Mouse (Mus musculus): Measurements from ENCODE around the gene Nppb. TPM values are rescaled to one million over a fixed set of nuclear protein-coding genes. Genes with fewer than 3 reads are reported as not detected.

Nppb gene
- polyA plus RNA-seq, 1 experiment from 2014 or later: not detected

DNA sequence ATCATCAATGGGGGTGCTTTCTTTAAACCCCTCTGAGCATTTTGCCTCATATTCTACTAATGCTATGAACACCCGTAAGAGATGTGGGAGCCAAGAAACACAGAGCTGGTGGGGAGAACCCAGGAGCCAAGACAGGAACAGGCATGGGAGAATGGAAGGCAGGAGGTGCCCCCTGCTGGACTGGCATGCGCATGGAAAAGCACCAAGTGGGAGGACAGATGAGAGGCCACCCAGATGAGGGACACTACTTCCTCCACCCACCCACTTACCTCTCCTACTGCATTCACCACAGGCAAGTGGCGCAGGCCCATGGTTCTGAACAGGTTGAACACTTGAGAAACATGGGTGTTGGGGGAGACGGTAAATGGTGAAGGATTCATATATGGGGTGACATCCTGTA is 22.8 kb downstream of the Nppb start:
- H3K9me3 ChIP-seq (ENCODE audit: low read length): no peaks in the 10 kb centered on the region
- H3K27ac ChIP-seq (ENCODE audit: low read depth): no peak overlapping the region
- H3K4me3 ChIP-seq (ENCODE audit: low read depth, low read length): no peak overlapping the region
- ATAC-seq: no peak
- TF ChIP-seq EP300 (IDR thresholded peaks at IDR 0.05; ENCODE audit: low read depth): no peak
- TF ChIP-seq CTCF (IDR thresholded peaks at IDR 0.05; ENCODE audit: low read depth): peak; percentile 67
- H3K4me1 ChIP-seq (ENCODE audit: insufficient read depth): no peaks in the 10 kb centered on the region
- no peak overlapping the region for H3K4me2 ChIP-seq (ENCODE audit: low read depth, low read length)
- H3K9ac ChIP-seq (replicated peaks): no peak overlapping the region
- peaks cover 65% of the 10 kb centered on the region for H3K36me3 ChIP-seq (replicated peaks; ENCODE audit: insufficient read depth, low read length)
- peak; percentile 36 for DNase-seq
- H3K27me3 ChIP-seq (ENCODE audit: insufficient read depth, low read length): no peaks in the 10 kb centered on the region
- 78% methylated on average over 4 of the region's 4 CpGs for WGBS (ENCODE audit: insufficient replicate concordance)

DNA sequence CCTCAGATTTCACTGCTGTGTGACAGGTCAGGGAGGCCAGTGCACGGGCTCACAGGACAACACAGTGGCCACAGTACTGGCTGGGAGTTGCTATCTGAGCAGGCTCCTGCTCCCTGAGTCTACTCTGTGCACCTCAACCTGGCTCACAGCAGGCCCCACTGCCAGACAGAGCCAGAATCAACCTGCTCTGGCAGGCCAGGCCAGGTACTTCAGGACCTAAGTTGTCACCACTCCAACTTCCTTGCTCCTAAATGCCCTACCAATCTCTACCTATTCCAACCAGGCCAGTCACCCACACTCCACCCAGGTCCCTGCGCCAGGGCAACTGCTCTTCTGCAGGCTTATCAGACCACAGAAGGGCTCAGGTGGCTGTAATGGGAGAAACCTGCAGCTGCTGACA is 24.1 kb downstream of the Nppb start:
- H3K27ac ChIP-seq (ENCODE audit: low read depth): no peak overlapping the region
- TF ChIP-seq EP300 (IDR thresholded peaks at IDR 0.05; ENCODE audit: low read depth) (no peak), CTCF (IDR thresholded peaks at IDR 0.05; ENCODE audit: low read depth) (no peak)
- no peak for DNase-seq
- no peak overlapping the region for H3K4me2 ChIP-seq (ENCODE audit: low read depth, low read length)
- H3K27me3 ChIP-seq (ENCODE audit: insufficient read depth, low read length): no peaks in the 10 kb centered on the region
- H3K36me3 ChIP-seq (replicated peaks; ENCODE audit: insufficient read depth, low read length): peaks cover 76% of the 10 kb centered on the region
- no peak overlapping the region for H3K9ac ChIP-seq (replicated peaks)
- H3K4me3 ChIP-seq (ENCODE audit: low read depth, low read length): no peak overlapping the region
- WGBS (ENCODE audit: insufficient replicate concordance): 93% methylated on average over 2 of the region's 2 CpGs
- H3K9me3 ChIP-seq (ENCODE audit: low read length): no peaks in the 10 kb centered on the region
- no peaks in the 10 kb centered on the region for H3K4me1 ChIP-seq (ENCODE audit: insufficient read depth)
- no peak for ATAC-seq

DNA sequence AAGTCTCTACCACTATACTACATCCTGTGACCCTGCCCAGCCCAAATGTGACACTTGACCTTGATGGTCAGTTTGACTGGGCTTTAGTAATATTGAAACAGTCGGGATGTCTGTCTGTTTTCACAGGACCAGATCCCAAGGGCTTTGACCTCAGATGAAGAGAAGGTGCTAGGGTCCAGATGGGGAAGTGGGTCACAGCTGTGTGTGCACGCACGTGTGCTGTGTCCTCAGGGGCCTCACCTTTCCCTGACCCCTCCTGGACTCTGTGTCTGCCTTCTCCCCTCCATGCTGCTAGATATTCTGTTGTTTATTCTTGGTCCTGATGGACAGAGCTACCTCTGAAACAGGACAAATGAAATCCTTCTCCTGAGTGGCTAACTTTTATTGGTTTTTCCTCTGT is 25.7 kb downstream of the Nppb start:
- Histone ChIP-seq H3K27ac (ENCODE audit: low read depth) (no peak overlapping the region), H3K36me3 (replicated peaks; ENCODE audit: insufficient read depth, low read length) (peaks cover 74% of the 10 kb centered on the region), H3K4me2 (ENCODE audit: low read depth, low read length) (no peak overlapping the region), H3K9ac (replicated peaks) (no peak overlapping the region), H3K27me3 (ENCODE audit: insufficient read depth, low read length) (no peaks in the 10 kb centered on the region), H3K4me3 (ENCODE audit: low read depth, low read length) (no peak overlapping the region), H3K9me3 (ENCODE audit: low read length) (no peaks in the 10 kb centered on the region), H3K4me1 (ENCODE audit: insufficient read depth) (no peaks in the 10 kb centered on the region)
- no peak for DNase-seq
- TF ChIP-seq CTCF (IDR thresholded peaks at IDR 0.05; ENCODE audit: low read depth) (no peak), EP300 (IDR thresholded peaks at IDR 0.05; ENCODE audit: low read depth) (no peak)
- WGBS (ENCODE audit: insufficient replicate concordance): 68% methylated on average over 3 of the region's 3 CpGs
- no peak for ATAC-seq

DNA sequence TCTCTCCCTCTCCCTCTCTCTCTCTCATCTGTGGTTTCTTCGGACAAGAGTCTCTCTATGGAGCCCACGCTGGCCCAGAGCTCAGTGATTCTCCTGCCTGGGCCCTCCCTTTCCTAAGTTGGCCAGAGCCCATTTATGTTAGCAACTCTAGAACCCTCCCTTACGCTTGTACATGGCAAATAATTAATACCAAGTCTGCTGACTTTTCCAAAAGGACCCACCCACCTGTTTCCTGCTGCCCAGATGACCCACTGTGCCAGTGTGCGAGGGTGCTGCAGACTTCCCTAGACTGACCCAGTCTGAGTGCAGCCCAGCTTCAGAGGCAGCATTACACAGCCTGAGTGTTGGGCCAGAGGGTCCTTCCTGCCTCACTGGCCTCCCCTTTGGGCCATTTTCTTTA is 26.6 kb downstream of the Nppb start:
- Histone ChIP-seq H3K9me3 (ENCODE audit: low read length) (no peaks in the 10 kb centered on the region), H3K9ac (replicated peaks) (no peak overlapping the region), H3K27ac (ENCODE audit: low read depth) (no peak overlapping the region), H3K4me2 (ENCODE audit: low read depth, low read length) (no peak overlapping the region), H3K4me1 (ENCODE audit: insufficient read depth) (no peaks in the 10 kb centered on the region), H3K36me3 (replicated peaks; ENCODE audit: insufficient read depth, low read length) (peaks cover 76% of the 10 kb centered on the region), H3K4me3 (ENCODE audit: low read depth, low read length) (no peak overlapping the region), H3K27me3 (ENCODE audit: insufficient read depth, low read length) (no peaks in the 10 kb centered on the region)
- TF ChIP-seq EP300 (IDR thresholded peaks at IDR 0.05; ENCODE audit: low read depth): no peak
- TF ChIP-seq CTCF (IDR thresholded peaks at IDR 0.05; ENCODE audit: low read depth): no peak
- no peak for ATAC-seq
- DNase-seq: no peak
- WGBS (ENCODE audit: insufficient replicate concordance): 82% methylated on average over 4 of the region's 4 CpGs

DNA sequence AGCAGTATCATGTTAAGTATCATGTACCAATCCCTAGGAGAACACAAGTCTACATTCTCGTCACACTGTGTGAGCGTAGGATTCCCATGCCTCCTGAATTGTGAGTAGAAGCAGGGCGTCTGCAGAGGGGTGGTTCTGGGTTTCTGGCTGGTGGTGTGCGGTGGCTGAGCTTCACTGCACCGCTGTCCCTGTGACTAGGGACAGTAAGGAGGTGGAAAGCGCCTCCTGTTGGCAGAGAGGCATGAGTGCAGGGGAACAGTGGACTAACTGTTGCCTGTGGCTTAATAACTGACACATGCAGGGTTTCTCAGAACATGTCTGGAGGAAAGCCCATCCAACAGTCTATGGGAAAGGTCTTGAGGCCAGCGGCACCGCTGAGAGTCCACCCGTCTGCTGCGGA is 29.8 kb downstream of the Nppb start:
- TF ChIP-seq EP300 (IDR thresholded peaks at IDR 0.05; ENCODE audit: low read depth) (no peak), CTCF (IDR thresholded peaks at IDR 0.05; ENCODE audit: low read depth) (peak; percentile 51)
- no peak overlapping the region for H3K4me2 ChIP-seq (ENCODE audit: low read depth, low read length)
- WGBS (ENCODE audit: insufficient replicate concordance): 82% methylated on average over 10 of the region's 10 CpGs
- H3K9me3 ChIP-seq (ENCODE audit: low read length): no peaks in the 10 kb centered on the region
- no peaks in the 10 kb centered on the region for H3K27me3 ChIP-seq (ENCODE audit: insufficient read depth, low read length)
- no peak overlapping the region for H3K4me3 ChIP-seq (ENCODE audit: low read depth, low read length)
- DNase-seq (no peak), ATAC-seq (no peak)
- H3K4me1 ChIP-seq (ENCODE audit: insufficient read depth): no peaks in the 10 kb centered on the region
- H3K9ac ChIP-seq (replicated peaks): no peak overlapping the region
- H3K27ac ChIP-seq (ENCODE audit: low read depth): no peak overlapping the region
- H3K36me3 ChIP-seq (replicated peaks; ENCODE audit: insufficient read depth, low read length): peaks cover 65% of the 10 kb centered on the region

DNA sequence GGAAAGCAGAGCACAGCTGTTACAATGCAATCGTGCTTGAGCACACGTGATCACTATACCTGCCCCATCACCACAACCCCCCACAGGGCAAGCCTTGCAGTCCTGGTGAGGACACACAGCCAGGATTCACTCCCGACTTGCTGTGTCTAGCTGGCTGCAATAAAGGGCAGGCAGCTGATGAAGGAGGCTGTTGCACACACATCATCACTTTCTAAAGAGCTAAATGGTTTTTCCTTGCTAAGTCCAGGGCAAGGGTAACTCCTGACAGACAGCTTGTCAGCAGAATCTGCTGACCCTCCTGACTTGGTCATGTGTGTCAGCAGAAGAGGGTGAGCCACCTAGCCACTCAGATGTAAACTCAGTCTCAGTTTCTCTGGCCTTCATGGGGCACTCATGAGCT is 31.4 kb downstream of the Nppb start:
- WGBS (ENCODE audit: insufficient replicate concordance): 65% methylated on average over 3 of the region's 3 CpGs
- Histone ChIP-seq H3K4me2 (ENCODE audit: low read depth, low read length) (no peak overlapping the region), H3K4me1 (ENCODE audit: insufficient read depth) (no peaks in the 10 kb centered on the region), H3K36me3 (replicated peaks; ENCODE audit: insufficient read depth, low read length) (peaks cover 53% of the 10 kb centered on the region), H3K9me3 (ENCODE audit: low read length) (no peaks in the 10 kb centered on the region), H3K27me3 (ENCODE audit: insufficient read depth, low read length) (no peaks in the 10 kb centered on the region), H3K27ac (ENCODE audit: low read depth) (no peak overlapping the region), H3K9ac (replicated peaks) (no peak overlapping the region), H3K4me3 (ENCODE audit: low read depth, low read length) (no peak overlapping the region)
- ATAC-seq (no peak), DNase-seq (no peak)
- no peak for TF ChIP-seq CTCF (IDR thresholded peaks at IDR 0.05; ENCODE audit: low read depth)
- TF ChIP-seq EP300 (IDR thresholded peaks at IDR 0.05; ENCODE audit: low read depth): no peak

DNA sequence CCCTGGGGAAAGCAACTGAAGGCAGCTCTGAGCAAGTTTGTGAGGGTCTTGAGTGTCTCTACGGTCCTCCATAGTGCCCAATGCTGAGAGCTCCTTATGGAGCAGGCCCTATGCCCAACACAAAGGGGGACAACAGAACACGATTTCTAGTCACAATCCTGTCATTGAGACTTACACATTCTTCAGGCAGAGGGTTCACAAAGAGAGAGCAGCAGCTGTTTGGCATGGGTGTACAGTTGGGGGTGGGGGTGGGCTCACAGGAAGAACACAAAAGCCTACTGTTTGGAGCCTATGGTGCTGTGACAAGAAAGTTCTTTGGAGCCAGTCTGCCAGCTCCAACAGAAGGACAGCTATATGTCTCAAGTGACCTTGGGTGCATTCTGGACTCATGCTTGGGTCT is 32.8 kb downstream of the Nppb start:
- no peaks in the 10 kb centered on the region for H3K9me3 ChIP-seq (ENCODE audit: low read length)
- TF ChIP-seq EP300 (IDR thresholded peaks at IDR 0.05; ENCODE audit: low read depth) (no peak), CTCF (IDR thresholded peaks at IDR 0.05; ENCODE audit: low read depth) (no peak)
- 72% methylated on average over 2 of the region's 2 CpGs for WGBS (ENCODE audit: insufficient replicate concordance)
- no peak overlapping the region for H3K4me3 ChIP-seq (ENCODE audit: low read depth, low read length)
- no peak overlapping the region for H3K27ac ChIP-seq (ENCODE audit: low read depth)
- DNase-seq: no peak
- no peak overlapping the region for H3K4me2 ChIP-seq (ENCODE audit: low read depth, low read length)
- no peak for ATAC-seq
- H3K27me3 ChIP-seq (ENCODE audit: insufficient read depth, low read length): no peaks in the 10 kb centered on the region
- H3K9ac ChIP-seq (replicated peaks): no peak overlapping the region
- H3K4me1 ChIP-seq (ENCODE audit: insufficient read depth): no peaks in the 10 kb centered on the region
- peaks cover 47% of the 10 kb centered on the region for H3K36me3 ChIP-seq (replicated peaks; ENCODE audit: insufficient read depth, low read length)
